Comparison of ENCODE assay signal across 22 mouse cellular contexts in genomic region chr6:114228196-114228595, GRCm38 (mm10). TPM values are rescaled to one million over a fixed set of nuclear protein-coding genes. Genes with fewer than 3 reads are reported as not detected.
"Had no signal": no experiment of that assay in that cellular context is flagged by ENCODE, and none has a peak within 500 bp of the region (broad histone marks: within the 10 kb centered on the region; RNA-seq: fewer than 3 reads in every experiment).

No protein-coding gene starts in this region.

- H3K27ac ChIP-seq: midbrain, embryonic 10.5 days; neural tube, embryonic 13.5 days; neural tube, embryonic 15.5 days had no signal

- H3K9me3 ChIP-seq: midbrain, embryonic 10.5 days; midbrain, embryonic 12.5 days; neural tube, embryonic 13.5 days; neural tube, embryonic 15.5 days had no signal

- DNase-seq: lung, adult 18-20 months; lung, embryonic 14.5 days; lung, postnatal 10 days; lung, postnatal 4 days; midbrain, embryonic 14.5 days; retina, postnatal 1 day; right cerebral cortex, adult 18-20 months; right cerebral cortex, postnatal 25 days; right cerebral cortex, postnatal 4 days; spleen, adult 18-20 months; thymus, adult 18-20 months; thymus, postnatal 14 days; thymus, postnatal 36 days had no signal

- H3K4me3 ChIP-seq: midbrain, embryonic 10.5 days; midbrain, embryonic 12.5 days; myocyte; neural tube, embryonic 13.5 days; neural tube, embryonic 15.5 days had no signal

- H3K9ac ChIP-seq: lung, embryonic 14.5 days; midbrain, embryonic 12.5 days; neural tube, embryonic 13.5 days; neural tube, embryonic 15.5 days had no signal

- H3K4me1 ChIP-seq: midbrain, embryonic 12.5 days; neural tube, embryonic 15.5 days had no signal

- H3K27me3 ChIP-seq: neural tube, embryonic 13.5 days; neural tube, embryonic 15.5 days had no signal

- H3K4me2 ChIP-seq: lung, embryonic 14.5 days; midbrain, embryonic 12.5 days; neural tube, embryonic 13.5 days; neural tube, embryonic 15.5 days had no signal

- H3K36me3 ChIP-seq: midbrain, embryonic 10.5 days; midbrain, embryonic 12.5 days; neural tube, embryonic 13.5 days had no signal

- ATAC-seq: midbrain, embryonic 16.5 days had no signal

RNA-seq across cellular contexts. Expression of gene Slc6a1, which starts 54.2 kb away (rescaled TPM):
- total RNA-seq: megakaryocyte, adult 5-6 weeks had no signal
- polyA plus RNA-seq: lung, embryonic 14.5 days; myocyte; stomach, embryonic 14.5 days; stomach, embryonic 16.5 days had no signal
